Mouse (Mus musculus) intestine, embryonic 16.5 days (tissue): ENCODE data around the gene Gm26938. TPM values are rescaled to one million over a fixed set of nuclear protein-coding genes. Genes with fewer than 3 reads are reported as not detected.

Experiments
- ATAC-seq: fragments of 200-750 bp; cut with Nextera tagmentation; 2 replicates; pipeline ENCODE4 v1.8.0; 2017; ENCODE audit warnings: moderate TSS enrichment, moderate library complexity
- H3K27ac ChIP-seq: fragments of 300-500 bp; sonication (generic); 2 replicates; pipeline ENCODE4 v1.5.1; 2014; ENCODE audit warnings: mild to moderate bottlenecking, low read length
- H3K27me3 ChIP-seq: fragments of 300-500 bp; sonication (generic); replicated peaks from 2 replicates; pipeline ENCODE4 v1.6.1; 2014; ENCODE audit warnings: low read length, control low read depth, mixed read lengths; ENCODE audit not compliant: control insufficient read depth, insufficient read depth
- H3K36me3 ChIP-seq: fragments of 300-500 bp; sonication (generic); 2 replicates; pipeline ENCODE4 v1.6.1; 2014; ENCODE audit warnings: low read length, control low read depth; ENCODE audit not compliant: control insufficient read depth, insufficient read depth
- H3K4me1 ChIP-seq: fragments of 300-500 bp; sonication (generic); 2 replicates; pipeline ENCODE4 v1.6.1; 2014; ENCODE audit warnings: low read length, control low read depth, mixed read lengths; ENCODE audit not compliant: control insufficient read depth, insufficient read depth
- H3K4me2 ChIP-seq: fragments of 300-500 bp; sonication (generic); 2 replicates; pipeline ENCODE4 v1.6.1; 2014; ENCODE audit warnings: low read depth, low read length, control low read depth
- H3K4me3 ChIP-seq: fragments of 300-500 bp; sonication (generic); 2 replicates; pipeline ENCODE4 v1.5.1; 2014; ENCODE audit warnings: mild to moderate bottlenecking, low read length
- H3K9ac ChIP-seq: fragments of 300-500 bp; sonication (generic); 2 replicates; pipeline ENCODE4 v1.6.1; 2014; ENCODE audit warnings: low read depth, low read length
- H3K9me3 ChIP-seq: fragments of 300-500 bp; sonication (generic); 2 replicates; pipeline ENCODE4 v1.6.1; 2016; ENCODE audit warnings: low read length, control low read depth; ENCODE audit not compliant: control insufficient read depth
- WGBS: fragments of 180-500 bp; shearing (Covaris S2); extraction: QIAGEN DNeasy Blood & Tissue Kit; methylation state at CpG from one replicate; pipeline ENCODE4 v1.1.7; 2014; 5-methylcytosine and 5-hydroxymethylcytosine counted together
- polyA plus RNA-seq: library from polyadenylated mRNA; unstranded; fragments of >200 nt; fragmentation: Nextera tagmentation; extraction: Ambion mirVana; gene quantifications from 2 replicates; pipeline ENCODE4 v1.2.1, GENCODE M21; 2015

Gm26938 gene
- polyA plus RNA-seq, 1 experiment from 2014 or later: not detected

DNA sequence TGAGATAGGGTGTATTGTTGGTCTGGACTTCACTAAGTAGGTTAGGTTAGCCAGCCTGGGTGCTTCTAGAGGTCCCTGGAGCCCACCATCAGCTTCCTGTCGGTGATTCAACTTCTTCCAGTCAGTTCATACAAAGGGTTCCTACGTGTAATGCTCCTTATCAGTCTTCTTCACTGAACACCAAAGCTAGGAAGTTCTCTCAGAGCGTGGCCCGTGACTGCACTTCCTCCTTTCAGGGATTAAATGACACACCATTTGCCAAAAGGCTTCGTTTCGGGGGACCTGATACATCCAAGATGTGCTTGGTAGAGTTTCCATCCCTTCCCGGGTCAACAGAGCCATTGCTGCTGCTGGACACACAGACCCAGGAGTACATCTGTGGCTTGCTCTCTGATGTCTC is 5.9 kb upstream of the Gm26938 start:
- no peak for ATAC-seq
- 0 out of 2 replicates have a peak, but pooled peaks cover 2% of the 10 kb centered on the region for H3K27me3 ChIP-seq
- whole genome bisulfite sequencing: 78% methylated on average over 7 of the region's 7 CpGs
- no peak overlapping the region for H3K4me3 ChIP-seq
- no peaks in the 10 kb centered on the region for H3K4me1 ChIP-seq
- no peaks in the 10 kb centered on the region for H3K9me3 ChIP-seq
- no peak overlapping the region for H3K27ac ChIP-seq
- H3K4me2 ChIP-seq: no peak overlapping the region
- H3K36me3 ChIP-seq: no peaks in the 10 kb centered on the region
- no peak overlapping the region for H3K9ac ChIP-seq

DNA sequence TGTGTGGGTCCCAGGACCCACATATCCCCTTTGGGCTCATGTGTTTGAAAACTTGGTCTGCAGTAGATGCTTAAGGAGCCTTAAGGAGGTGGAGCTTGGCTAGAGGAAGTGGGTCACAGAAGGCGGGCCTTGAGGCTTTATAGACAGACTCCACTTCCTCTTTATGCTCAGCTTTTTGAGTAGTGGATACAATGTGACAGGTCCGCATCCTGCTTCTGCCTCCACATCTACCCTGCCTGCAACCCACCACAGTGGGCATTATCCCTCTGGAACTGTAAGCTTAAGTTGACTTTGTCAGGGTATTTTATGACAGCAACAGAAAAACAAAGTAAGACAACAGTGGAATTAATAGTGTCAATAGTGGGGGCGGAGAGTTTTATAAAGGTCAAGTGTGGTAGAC is 4.5 kb upstream of the Gm26938 start:
- Histone ChIP-seq H3K27ac (no peak overlapping the region), H3K4me3 (no peak overlapping the region), H3K27me3 (0 out of 2 replicates have a peak, but pooled peaks cover 2% of the 10 kb centered on the region), H3K9ac (no peak overlapping the region), H3K4me2 (no peak overlapping the region), H3K4me1 (peaks cover 4% of the 10 kb centered on the region), H3K9me3 (no peaks in the 10 kb centered on the region), H3K36me3 (no peaks in the 10 kb centered on the region)
- 80% methylated on average over 3 of the region's 3 CpGs for WGBS
- ATAC-seq: no peak

DNA sequence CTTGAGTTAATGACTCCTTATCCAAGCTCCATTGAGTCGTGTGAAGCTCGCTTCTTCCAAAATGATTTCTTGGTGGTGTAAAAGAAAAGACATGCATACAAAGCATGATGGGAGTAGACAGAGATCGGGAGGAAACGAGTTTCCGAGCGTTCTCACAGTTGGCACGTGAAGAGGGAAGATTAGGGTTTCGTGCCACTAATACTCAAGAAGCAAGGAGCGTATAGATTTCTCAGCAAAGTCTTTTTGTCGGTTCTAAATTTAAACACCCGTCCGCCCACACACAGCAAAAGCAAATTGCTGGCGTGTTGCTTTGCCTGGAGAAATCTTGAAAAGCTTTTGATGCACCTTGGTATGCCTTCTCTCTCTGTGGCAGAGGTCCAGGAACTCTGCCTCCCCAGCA is 3.2 kb upstream of the Gm26938 start:
- Histone ChIP-seq H3K9ac (no peak overlapping the region), H3K9me3 (no peaks in the 10 kb centered on the region), H3K36me3 (no peaks in the 10 kb centered on the region), H3K27me3 (no peaks in the 10 kb centered on the region), H3K27ac (no peak overlapping the region), H3K4me3 (no peak overlapping the region), H3K4me2 (no peak overlapping the region), H3K4me1 (peaks cover 8% of the 10 kb centered on the region)
- 75% methylated on average over 13 of the region's 13 CpGs for WGBS
- no peak for ATAC-seq

DNA sequence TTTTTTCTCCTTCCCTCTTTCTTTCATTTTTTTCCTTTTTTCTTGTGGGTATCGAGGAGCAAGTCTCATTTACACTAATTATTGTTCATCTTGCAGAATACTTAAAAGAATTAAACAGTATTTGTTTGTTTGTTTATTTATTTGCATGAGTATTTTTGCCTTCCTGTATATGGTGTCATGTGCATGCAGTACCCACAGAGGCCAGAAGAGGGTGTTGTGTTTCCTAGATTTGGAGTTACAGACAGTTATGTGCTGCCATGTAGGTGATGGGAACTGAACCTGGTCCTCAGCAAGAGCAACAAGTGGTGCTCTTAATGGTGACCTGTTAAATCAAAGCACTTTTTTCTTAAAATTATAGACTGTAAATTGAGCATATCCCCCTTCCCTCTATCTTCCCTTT is 1.4 kb upstream of the Gm26938 start:
- Histone ChIP-seq H3K4me1 (peaks cover 8% of the 10 kb centered on the region), H3K27me3 (no peaks in the 10 kb centered on the region), H3K36me3 (peaks cover 4% of the 10 kb centered on the region; the same call in 1 of the 2 replicates), H3K9ac (no peak overlapping the region), H3K27ac (no peak overlapping the region), H3K4me3 (no peak overlapping the region), H3K4me2 (no peak overlapping the region), H3K9me3 (no peaks in the 10 kb centered on the region)
- ATAC-seq: no peak
- WGBS: 91% methylated on average over 1 of the region's 1 CpGs

DNA sequence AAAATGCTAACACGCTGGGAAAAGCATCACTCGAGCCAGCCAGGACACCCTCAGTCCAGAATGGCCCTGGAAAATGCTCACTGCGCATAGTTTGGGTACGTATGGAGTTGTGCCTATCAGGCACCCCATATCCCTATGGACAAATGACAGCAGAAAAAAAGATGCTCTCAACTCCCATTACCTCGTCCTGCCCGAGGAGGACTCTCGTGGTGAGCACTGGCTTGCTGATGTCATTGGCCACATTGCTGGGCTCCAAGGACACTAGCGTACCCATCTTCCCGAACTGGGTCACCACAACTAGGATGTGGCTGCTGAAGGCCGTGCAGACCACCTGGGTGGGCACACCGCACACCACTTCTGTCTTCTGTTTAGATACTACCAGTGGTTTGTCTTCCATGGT is 260 bp downstream of the Gm26938 start:
- no peak for ATAC-seq
- 39% methylated on average over 11 of the region's 11 CpGs for WGBS
- Histone ChIP-seq H3K9me3 (no peaks in the 10 kb centered on the region), H3K4me2 (peak overlapping the region; percentile 87), H3K27ac (no peak overlapping the region), H3K27me3 (no peaks in the 10 kb centered on the region), H3K36me3 (peaks cover 4% of the 10 kb centered on the region; the same call in 1 of the 2 replicates), H3K9ac (peak overlapping the region; percentile 84), H3K4me1 (peaks cover 18% of the 10 kb centered on the region), H3K4me3 (peak overlapping the region; percentile 83)

DNA sequence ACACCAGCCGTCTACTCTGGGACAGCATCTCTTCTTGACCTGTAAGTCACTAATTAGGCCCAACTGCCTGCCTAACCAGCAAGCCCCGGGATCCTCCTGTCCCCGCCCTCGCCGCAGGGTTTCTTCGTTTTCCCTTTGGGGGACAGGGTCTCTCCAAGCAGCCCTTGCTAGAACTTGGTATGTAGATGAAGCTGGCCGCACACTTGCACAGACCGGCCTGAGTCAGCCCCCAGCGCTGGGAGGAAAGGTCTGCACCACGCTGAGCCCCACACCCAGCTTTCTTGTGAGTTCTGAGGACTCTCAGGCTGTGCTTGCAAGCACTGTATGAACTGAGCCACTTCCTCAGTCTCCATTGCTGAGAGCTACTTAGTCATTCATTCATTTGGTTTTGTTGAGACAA is 1.7 kb downstream of the Gm26938 start:
- H3K36me3 ChIP-seq: peaks cover 4% of the 10 kb centered on the region; the same call in 1 of the 2 replicates
- no peaks in the 10 kb centered on the region for H3K9me3 ChIP-seq
- no peak overlapping the region; the same call in 1 of the 2 replicates for H3K4me2 ChIP-seq
- no peak overlapping the region for H3K27ac ChIP-seq
- no peak for ATAC-seq
- no peak overlapping the region for H3K4me3 ChIP-seq
- H3K27me3 ChIP-seq: no peaks in the 10 kb centered on the region
- H3K4me1 ChIP-seq: peaks cover 23% of the 10 kb centered on the region
- WGBS: 95% methylated on average over 10 of the region's 10 CpGs
- H3K9ac ChIP-seq: no peak overlapping the region

DNA sequence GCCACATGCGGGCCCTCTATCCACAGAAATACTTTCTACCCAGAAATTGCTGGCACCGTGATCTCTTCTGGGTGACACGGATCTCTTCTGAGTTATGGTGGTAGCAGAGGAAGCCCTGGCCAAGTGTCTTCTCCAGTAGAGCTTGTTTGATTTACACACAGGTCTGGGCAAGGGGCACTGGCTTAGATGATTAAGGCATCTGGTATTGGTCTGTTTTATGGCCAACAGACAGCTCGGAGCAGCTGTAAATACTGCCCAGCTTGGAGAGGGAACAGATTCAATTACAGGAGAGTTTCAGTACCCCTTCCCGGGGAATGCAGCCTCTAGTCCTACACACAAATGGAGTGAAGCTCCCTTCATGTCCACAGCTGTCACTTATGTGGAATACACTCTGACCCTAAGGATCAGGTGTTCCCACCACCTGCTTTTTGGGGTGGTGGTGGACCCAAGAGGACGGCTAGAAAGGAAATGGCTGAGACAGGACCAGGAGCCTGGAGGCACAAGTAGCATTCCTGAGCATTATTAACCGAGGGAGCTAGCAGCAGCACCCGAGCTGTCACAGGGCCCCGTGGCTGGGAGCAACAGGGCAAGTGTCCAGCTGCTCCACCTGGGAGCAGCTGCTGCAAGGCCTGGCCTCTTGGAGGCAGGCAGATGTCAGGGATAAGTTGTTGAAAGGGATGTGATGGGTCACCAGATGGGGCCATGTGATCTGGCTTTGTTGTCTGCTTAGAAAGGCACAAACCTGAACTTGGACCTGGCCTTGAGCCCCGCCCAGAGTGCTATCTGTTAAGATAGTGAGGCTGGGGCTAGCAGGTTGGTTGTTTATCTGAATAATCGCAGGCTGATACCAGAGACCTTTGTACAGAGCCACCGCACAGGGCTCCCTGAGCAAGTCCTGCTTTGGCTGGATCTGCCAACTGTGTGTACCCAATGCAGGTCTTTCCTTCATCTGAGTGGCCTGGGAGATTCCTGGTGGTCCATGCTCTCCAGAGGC is 4.4 kb downstream of the Gm26938 start:
- Histone ChIP-seq H3K27me3 (no peaks in the 10 kb centered on the region), H3K4me1 (peaks cover 23% of the 10 kb centered on the region), H3K4me2 (peak overlapping the region; percentile 41), H3K9ac (peak overlapping the region; percentile 68), H3K36me3 (peaks cover 4% of the 10 kb centered on the region; the same call in 1 of the 2 replicates), H3K27ac (peak overlapping the region; percentile 95), H3K9me3 (no peaks in the 10 kb centered on the region), H3K4me3 (peak overlapping the region; percentile 39)
- ATAC-seq: peak; percentile 79
- 37% methylated on average over 12 of the region's 12 CpGs for WGBS

DNA sequence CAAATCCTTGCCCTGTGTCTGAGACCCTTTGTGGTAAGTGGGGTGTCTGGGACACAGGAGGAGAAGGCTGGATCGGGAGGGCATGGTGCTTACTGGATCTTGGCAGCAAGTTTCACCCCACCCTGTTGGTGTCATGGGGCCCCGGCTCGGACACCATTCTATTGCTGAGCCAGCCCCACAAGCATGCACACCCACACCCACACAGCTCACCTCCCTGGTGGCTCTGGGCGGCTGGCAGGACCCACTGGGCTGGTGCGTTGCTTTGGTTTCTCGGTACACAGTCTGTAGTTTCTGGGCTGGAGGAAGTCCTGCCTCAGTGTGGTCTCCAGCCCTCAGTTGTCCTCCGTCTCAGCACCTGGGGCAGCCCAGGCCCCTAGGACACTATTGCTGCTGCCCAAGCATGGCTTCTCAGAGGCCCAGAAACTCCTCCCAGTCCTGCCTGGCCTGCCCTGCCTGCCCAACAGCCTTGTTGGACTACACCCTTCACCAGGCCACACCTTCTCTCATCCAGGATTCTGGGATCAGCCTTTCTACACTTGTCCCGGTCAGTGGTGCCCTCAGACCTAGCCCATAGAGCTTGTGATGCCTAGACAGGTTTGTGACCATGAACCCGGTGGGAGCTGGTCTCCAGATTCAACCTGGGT is 6.5 kb downstream of the Gm26938 start, which contains the start of gene Tmem184a:
TSS of gene Tmem184a (minus strand) at position 380 of the 644 bp plus-strand sequence.
- peaks cover 20% of the 10 kb centered on the region for H3K4me1 ChIP-seq
- H3K9me3 ChIP-seq: no peaks in the 10 kb centered on the region
- peak within 1 kb of the TSS; percentile 69 for H3K9ac ChIP-seq
- no peaks in the 10 kb centered on the region for H3K27me3 ChIP-seq
- H3K4me3 ChIP-seq: peak within 1 kb of the TSS; percentile 42
- WGBS: 73% methylated on average over 9 of the region's 9 CpGs
- peaks cover 4% of the 10 kb centered on the region; the same call in 1 of the 2 replicates for H3K36me3 ChIP-seq
- H3K27ac ChIP-seq: peak within 1 kb of the TSS; percentile 94
- peak within 1 kb of the TSS; percentile 47 for H3K4me2 ChIP-seq
- peak; percentile 52 for ATAC-seq

DNA sequence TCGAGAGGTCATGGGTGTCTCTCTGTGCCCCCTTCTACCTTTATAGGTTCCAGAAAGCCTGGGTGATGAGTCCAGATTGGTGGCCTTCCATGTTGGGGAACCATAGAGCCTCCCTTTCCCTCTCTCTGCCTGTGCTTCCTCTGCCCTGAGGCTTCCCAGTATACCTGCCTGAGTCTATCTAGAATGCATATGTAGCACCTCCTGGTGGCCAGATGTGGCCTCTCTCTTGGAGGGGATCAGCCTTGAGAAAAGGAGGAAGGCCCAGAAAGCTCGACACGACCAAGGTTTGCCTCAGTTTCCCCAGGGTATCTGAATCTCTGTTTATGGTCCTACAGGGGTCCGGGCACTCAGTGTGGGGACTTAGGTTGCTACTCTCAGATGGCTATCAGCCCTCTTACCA is 7.4 kb downstream of the Gm26938 start:
- Histone ChIP-seq H3K27ac (peak overlapping the region; percentile 94), H3K4me2 (peak overlapping the region; percentile 47), H3K4me3 (peak overlapping the region; percentile 42), H3K9me3 (no peaks in the 10 kb centered on the region), H3K27me3 (no peaks in the 10 kb centered on the region), H3K9ac (peak overlapping the region; percentile 69), H3K36me3 (peaks cover 4% of the 10 kb centered on the region; the same call in 1 of the 2 replicates), H3K4me1 (peaks cover 20% of the 10 kb centered on the region)
- ATAC-seq: peak; percentile 27; the same call in 1 of the 2 replicates
- WGBS: 47% methylated on average over 4 of the region's 4 CpGs
